Mouse (Mus musculus): ENCODE results near the gene Cdkn3. TPM values are rescaled to one million over a fixed set of nuclear protein-coding genes. Genes with fewer than 3 reads are reported as not detected.
"Not testable (repeated sequence)": the region's sequence is repeated elsewhere in the genome, so short reads cannot be mapped to it uniquely, and the experiment has no call there.

Gene Cdkn3
- polyA plus RNA-seq, 1 experiment from 2014 or later = 5.2 TPM

GRCm38 (mm10) chr14:46737346-46737745 is 23.0 kb upstream of the Cdkn3 start:
- not testable (repeated sequence) for H3K9me3 ChIP-seq (ENCODE audit: control insufficient read depth, low read length); H3K9ac ChIP-seq (replicated peaks; ENCODE audit: low read depth, low read length); H3K4me2 ChIP-seq (ENCODE audit: low read depth, low read length); H3K4me1 ChIP-seq (ENCODE audit: control insufficient read depth, insufficient read depth, low read length); H3K27me3 ChIP-seq (ENCODE audit: control insufficient read depth, insufficient read depth, low read length); H3K27ac ChIP-seq (ENCODE audit: low read depth, low read length); H3K36me3 ChIP-seq (ENCODE audit: control insufficient read depth, insufficient read depth, low read length); ATAC-seq (ENCODE audit: low read depth); H3K4me3 ChIP-seq (ENCODE audit: low read depth, low read length)

- Histone ChIP-seq H3K4me3 (ENCODE audit: low read depth, low read length) (no peak overlapping the region), H3K36me3 (ENCODE audit: control insufficient read depth, insufficient read depth, low read length) (no peaks in the 10 kb centered on the region), H3K4me2 (ENCODE audit: low read depth, low read length) (no peak overlapping the region), H3K27ac (ENCODE audit: low read depth, low read length) (no peak overlapping the region), H3K4me1 (ENCODE audit: control insufficient read depth, insufficient read depth, low read length) (no peaks in the 10 kb centered on the region), H3K9ac (replicated peaks; ENCODE audit: low read depth, low read length) (no peak overlapping the region), H3K9me3 (ENCODE audit: control insufficient read depth, low read length) (no peaks in the 10 kb centered on the region), H3K27me3 (ENCODE audit: control insufficient read depth, insufficient read depth, low read length) (no peaks in the 10 kb centered on the region)
- WGBS = 90% methylated on average over 2 of the region's 2 CpGs
- ATAC-seq (ENCODE audit: low read depth) = no peak
Measured at GRCm38 (mm10) chr14:46742674-46743073, 17.7 kb upstream of the Cdkn3 start.

GRCm38 (mm10) chr14:46745413-46745812 is 14.9 kb upstream of the Cdkn3 start:
- WGBS = 91% methylated on average over 8 of the region's 8 CpGs
- H3K9me3 ChIP-seq (ENCODE audit: control insufficient read depth, low read length) = no peaks in the 10 kb centered on the region
- no peak for ATAC-seq (ENCODE audit: low read depth)
- no peak overlapping the region for H3K4me2 ChIP-seq (ENCODE audit: low read depth, low read length)
- no peaks in the 10 kb centered on the region for H3K27me3 ChIP-seq (ENCODE audit: control insufficient read depth, insufficient read depth, low read length)
- H3K27ac ChIP-seq (ENCODE audit: low read depth, low read length) = no peak overlapping the region
- no peak overlapping the region for H3K9ac ChIP-seq (replicated peaks; ENCODE audit: low read depth, low read length)
- no peaks in the 10 kb centered on the region for H3K4me1 ChIP-seq (ENCODE audit: control insufficient read depth, insufficient read depth, low read length)
- no peak overlapping the region for H3K4me3 ChIP-seq (ENCODE audit: low read depth, low read length)
- no peaks in the 10 kb centered on the region for H3K36me3 ChIP-seq (ENCODE audit: control insufficient read depth, insufficient read depth, low read length)

- ATAC-seq (ENCODE audit: low read depth); H3K4me2 ChIP-seq (ENCODE audit: low read depth, low read length); H3K4me3 ChIP-seq (ENCODE audit: low read depth, low read length); H3K27ac ChIP-seq (ENCODE audit: low read depth, low read length); H3K9ac ChIP-seq (replicated peaks; ENCODE audit: low read depth, low read length); H3K9me3 ChIP-seq (ENCODE audit: control insufficient read depth, low read length); H3K4me1 ChIP-seq (ENCODE audit: control insufficient read depth, insufficient read depth, low read length); H3K36me3 ChIP-seq (ENCODE audit: control insufficient read depth, insufficient read depth, low read length); H3K27me3 ChIP-seq (ENCODE audit: control insufficient read depth, insufficient read depth, low read length): not testable (repeated sequence)
- WGBS = 69% methylated on average over 8 of the region's 10 CpGs
Measured at GRCm38 (mm10) chr14:46754371-46754770, 6.0 kb upstream of the Cdkn3 start.

- 96% methylated on average over 8 of the region's 8 CpGs for WGBS
- no peaks in the 10 kb centered on the region for H3K9me3 ChIP-seq (ENCODE audit: control insufficient read depth, low read length)
Measured at GRCm38 (mm10) chr14:46755851-46756250, 4.5 kb upstream of the Cdkn3 start.

DNA sequence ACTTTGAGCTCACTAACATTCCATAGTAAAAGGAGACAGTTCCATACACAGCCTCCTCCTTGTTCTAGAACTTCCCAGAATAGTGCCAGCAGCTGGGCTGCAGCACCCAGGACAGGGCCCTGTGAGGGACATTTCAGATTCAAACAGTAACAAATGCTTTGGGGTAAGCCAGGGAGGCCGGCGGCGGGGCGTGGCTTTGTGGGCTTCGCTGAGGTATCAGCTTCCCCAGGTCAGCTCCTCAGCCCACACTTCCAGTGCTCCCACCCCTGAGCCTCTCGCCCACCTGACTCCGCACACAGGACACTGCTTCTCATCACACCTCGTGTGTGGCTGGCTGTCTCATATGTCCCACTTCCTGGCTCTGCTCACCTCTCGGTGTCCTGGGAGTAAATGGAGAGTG is 2.6 kb upstream of the Cdkn3 start:
- Histone ChIP-seq H3K4me3 (ENCODE audit: low read depth, low read length) (no peak overlapping the region), H3K4me2 (ENCODE audit: low read depth, low read length) (no peak overlapping the region), H3K27ac (ENCODE audit: low read depth, low read length) (no peak overlapping the region), H3K9ac (replicated peaks; ENCODE audit: low read depth, low read length) (no peak overlapping the region), H3K4me1 (ENCODE audit: control insufficient read depth, insufficient read depth, low read length) (no peaks in the 10 kb centered on the region), H3K36me3 (ENCODE audit: control insufficient read depth, insufficient read depth, low read length) (no peaks in the 10 kb centered on the region), H3K27me3 (ENCODE audit: control insufficient read depth, insufficient read depth, low read length) (no peaks in the 10 kb centered on the region), H3K9me3 (ENCODE audit: control insufficient read depth, low read length) (no peaks in the 10 kb centered on the region)
- no peak for ATAC-seq (ENCODE audit: low read depth)
- 66% methylated on average over 9 of the region's 9 CpGs for WGBS

More at GRCm38 (mm10) chr14:46755851-46756250, 4.5 kb upstream of the Cdkn3 start:
- Histone ChIP-seq H3K4me1 (ENCODE audit: control insufficient read depth, insufficient read depth, low read length) (no peaks in the 10 kb centered on the region), H3K36me3 (ENCODE audit: control insufficient read depth, insufficient read depth, low read length) (no peaks in the 10 kb centered on the region), H3K4me3 (ENCODE audit: low read depth, low read length) (no peak overlapping the region), H3K27me3 (ENCODE audit: control insufficient read depth, insufficient read depth, low read length) (no peaks in the 10 kb centered on the region), H3K9ac (replicated peaks; ENCODE audit: low read depth, low read length) (no peak overlapping the region), H3K27ac (ENCODE audit: low read depth, low read length) (no peak overlapping the region), H3K4me2 (ENCODE audit: low read depth, low read length) (no peak overlapping the region)
- no peak for ATAC-seq (ENCODE audit: low read depth)

DNA sequence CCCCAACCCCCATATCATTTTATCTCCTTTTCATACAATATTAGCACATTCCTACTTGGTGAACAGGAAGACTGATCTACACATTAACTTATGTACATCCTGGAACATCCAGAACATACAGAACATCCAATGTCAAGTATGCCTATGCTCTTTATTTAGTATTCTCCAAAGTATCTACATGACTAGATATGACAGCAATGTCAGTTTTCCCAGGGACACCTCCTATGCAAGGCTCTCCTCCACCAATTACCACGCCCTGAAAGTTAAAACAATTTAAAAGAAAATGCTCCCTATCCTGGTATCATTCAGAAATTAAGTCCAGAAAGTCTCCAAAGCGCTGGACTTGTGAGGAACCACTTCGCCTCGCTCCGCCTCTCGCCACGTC is 379 bp upstream of the Cdkn3 start:
- ATAC-seq (ENCODE audit: low read depth) = no peak
- H3K9me3 ChIP-seq (ENCODE audit: control insufficient read depth, low read length) = no peaks in the 10 kb centered on the region
- peak overlapping the region; percentile 76 for H3K4me2 ChIP-seq (ENCODE audit: low read depth, low read length)
- H3K27ac ChIP-seq (ENCODE audit: low read depth, low read length) = no peak overlapping the region
- no peak overlapping the region for H3K9ac ChIP-seq (replicated peaks; ENCODE audit: low read depth, low read length)
- WGBS = 0% methylated on average over 7 of the region's 7 CpGs
- no peaks in the 10 kb centered on the region for H3K4me1 ChIP-seq (ENCODE audit: control insufficient read depth, insufficient read depth, low read length)
- H3K36me3 ChIP-seq (ENCODE audit: control insufficient read depth, insufficient read depth, low read length) = no peaks in the 10 kb centered on the region
- H3K4me3 ChIP-seq (ENCODE audit: low read depth, low read length) = peak overlapping the region; percentile 75
- H3K27me3 ChIP-seq (ENCODE audit: control insufficient read depth, insufficient read depth, low read length) = no peaks in the 10 kb centered on the region

- 46% methylated on average over 6 of the region's 6 CpGs for WGBS
- Histone ChIP-seq H3K9me3 (ENCODE audit: control insufficient read depth, low read length) (no peaks in the 10 kb centered on the region), H3K27me3 (ENCODE audit: control insufficient read depth, insufficient read depth, low read length) (no peaks in the 10 kb centered on the region), H3K27ac (ENCODE audit: low read depth, low read length) (no peak overlapping the region), H3K4me3 (ENCODE audit: low read depth, low read length) (peak overlapping the region; percentile 75; the same call in 1 of the 2 replicates), H3K4me2 (ENCODE audit: low read depth, low read length) (peak overlapping the region; percentile 76), H3K36me3 (ENCODE audit: control insufficient read depth, insufficient read depth, low read length) (no peaks in the 10 kb centered on the region), H3K4me1 (ENCODE audit: control insufficient read depth, insufficient read depth, low read length) (no peaks in the 10 kb centered on the region), H3K9ac (replicated peaks; ENCODE audit: low read depth, low read length) (no peak overlapping the region)
- ATAC-seq (ENCODE audit: low read depth) = no peak
Measured at GRCm38 (mm10) chr14:46761186-46761585, 845 bp downstream of the Cdkn3 start.

DNA sequence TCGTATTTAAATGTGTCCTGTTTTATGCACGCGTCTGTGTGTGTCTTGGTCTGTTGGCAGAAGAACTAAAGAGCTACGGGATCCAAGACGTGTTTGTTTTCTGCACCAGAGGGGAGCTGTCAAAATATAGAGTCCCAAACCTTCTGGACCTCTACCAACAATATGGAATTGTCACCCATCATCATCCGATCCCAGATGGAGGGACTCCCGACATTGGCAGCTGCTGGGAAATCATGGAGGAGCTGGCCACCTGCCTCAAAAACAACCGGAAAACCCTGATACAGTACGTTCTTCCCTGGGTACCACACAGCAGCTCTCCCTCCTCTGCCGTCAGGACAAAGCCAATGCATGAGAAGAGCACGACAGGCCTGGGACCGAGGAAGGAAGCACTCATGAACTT is 6.8 kb downstream of the Cdkn3 start:
- Histone ChIP-seq H3K9me3 (ENCODE audit: control insufficient read depth, low read length) (no peaks in the 10 kb centered on the region), H3K4me1 (ENCODE audit: control insufficient read depth, insufficient read depth, low read length) (no peaks in the 10 kb centered on the region), H3K36me3 (ENCODE audit: control insufficient read depth, insufficient read depth, low read length) (no peaks in the 10 kb centered on the region), H3K27ac (ENCODE audit: low read depth, low read length) (no peak overlapping the region), H3K9ac (replicated peaks; ENCODE audit: low read depth, low read length) (no peak overlapping the region), H3K4me2 (ENCODE audit: low read depth, low read length) (no peak overlapping the region), H3K27me3 (ENCODE audit: control insufficient read depth, insufficient read depth, low read length) (no peaks in the 10 kb centered on the region), H3K4me3 (ENCODE audit: low read depth, low read length) (no peak overlapping the region)
- WGBS = 85% methylated on average over 12 of the region's 12 CpGs
- ATAC-seq (ENCODE audit: low read depth) = no peak

- Histone ChIP-seq H3K9ac (replicated peaks; ENCODE audit: low read depth, low read length) (no peak overlapping the region), H3K4me3 (ENCODE audit: low read depth, low read length) (no peak overlapping the region), H3K27ac (ENCODE audit: low read depth, low read length) (no peak overlapping the region), H3K4me2 (ENCODE audit: low read depth, low read length) (no peak overlapping the region), H3K4me1 (ENCODE audit: control insufficient read depth, insufficient read depth, low read length) (no peaks in the 10 kb centered on the region), H3K27me3 (ENCODE audit: control insufficient read depth, insufficient read depth, low read length) (no peaks in the 10 kb centered on the region), H3K36me3 (ENCODE audit: control insufficient read depth, insufficient read depth, low read length) (peaks cover 8% of the 10 kb centered on the region; the same call in 1 of the 2 replicates), H3K9me3 (ENCODE audit: control insufficient read depth, low read length) (no peaks in the 10 kb centered on the region)
- 88% methylated on average over 6 of the region's 6 CpGs for WGBS
- no peak for ATAC-seq (ENCODE audit: low read depth)
Measured at GRCm38 (mm10) chr14:46770036-46770435, 9.7 kb downstream of the Cdkn3 start.
